Mouse (Mus musculus): ENCODE measurements around the gene Meltf. TPM values are rescaled to one million over a fixed set of nuclear protein-coding genes. Genes with fewer than 3 reads are reported as not detected.

The Meltf gene
- polyA plus RNA-seq (2014; fragmentation: Illumina TruSeq; extraction: RNeasy Lipid Tissue Mini Kit (QIAGEN cat#74804)), result not detected

GRCm38 (mm10) chr16:31878573-31879257 lies at the start of gene Meltf:
Meltf (plus strand) TSS chr16:31878810.

GRCm38 (mm10) chr16:31933751-31934549 lies 55.3 kb downstream of the Meltf start, which contains the start of gene Pigz:
Pigz (plus strand) TSS chr16:31933851.

GRCm38 (mm10) chr16:31948345-31948774 lies 69.8 kb downstream of the Meltf start, which contains the start of the genes 0610012G03Rik and Ncbp2:
0610012G03Rik (minus strand) TSS chr16:31948494.
Ncbp2 (plus strand) TSS chr16:31948513.

Other genes with a start within 250 kb of the Meltf start
- gene Dlg1, start 215.4 kb upstream of the Meltf start, polyA plus RNA-seq (2014; fragmentation: Illumina TruSeq; extraction: RNeasy Lipid Tissue Mini Kit (QIAGEN cat#74804)), result 142 TPM
- gene Pigz, start 55.0 kb downstream of the Meltf start, polyA plus RNA-seq (2014; fragmentation: Illumina TruSeq; extraction: RNeasy Lipid Tissue Mini Kit (QIAGEN cat#74804)), result not detected
- gene 0610012G03Rik, start 69.7 kb downstream of the Meltf start, polyA plus RNA-seq (2014; fragmentation: Illumina TruSeq; extraction: RNeasy Lipid Tissue Mini Kit (QIAGEN cat#74804)), result 2.7 TPM
- gene Ncbp2, start 69.7 kb downstream of the Meltf start, polyA plus RNA-seq (2014; fragmentation: Illumina TruSeq; extraction: RNeasy Lipid Tissue Mini Kit (QIAGEN cat#74804)), result 110 TPM
- gene Senp5, start 124.5 kb downstream of the Meltf start, polyA plus RNA-seq (2014; fragmentation: Illumina TruSeq; extraction: RNeasy Lipid Tissue Mini Kit (QIAGEN cat#74804)), result 50.6 TPM
- 126 TPM for gene Pak2, start 200.5 kb downstream of the Meltf start, polyA plus RNA-seq (2014; fragmentation: Illumina TruSeq; extraction: RNeasy Lipid Tissue Mini Kit (QIAGEN cat#74804))
- gene Pigx, start 220.9 kb downstream of the Meltf start, polyA plus RNA-seq (2014; fragmentation: Illumina TruSeq; extraction: RNeasy Lipid Tissue Mini Kit (QIAGEN cat#74804)), result 74.8 TPM
- gene Cep19, start 221.0 kb downstream of the Meltf start, polyA plus RNA-seq (2014; fragmentation: Illumina TruSeq; extraction: RNeasy Lipid Tissue Mini Kit (QIAGEN cat#74804)), result 24.4 TPM

Data from ovary, adult 10 weeks (tissue).